Mouse (Mus musculus) forebrain, embryonic 10.5 days (tissue): ENCODE data around the gene Tmem44. TPM values are rescaled to one million over a fixed set of nuclear protein-coding genes. Genes with fewer than 3 reads are reported as not detected.

Experiments used
- DNase-seq: peaks from one replicate; pipeline ENCODE4 v3.0.0-alpha.2; 2017; ENCODE audit warnings: low spot score; ENCODE audit errors: extremely low spot score
- H3K27ac ChIP-seq: fragments of 300-500 bp; sonication (generic); 2 replicates; pipeline ENCODE4 v1.5.1; 2016; ENCODE audit warnings: mild to moderate bottlenecking
- H3K27me3 ChIP-seq: fragments of 300-500 bp; sonication (generic); 2 replicates; pipeline ENCODE4 v1.6.1; 2016; ENCODE audit warnings: mild to moderate bottlenecking; ENCODE audit not compliant: poor library complexity, severe bottlenecking
- H3K36me3 ChIP-seq: fragments of 300-500 bp; sonication (generic); replicated peaks from 2 replicates; pipeline ENCODE4 v1.6.1; 2016; ENCODE audit warnings: mild to moderate bottlenecking, moderate library complexity
- H3K4me1 ChIP-seq: fragments of 300-500 bp; sonication (generic); 2 replicates; pipeline ENCODE4 v1.6.1; 2016
- H3K4me3 ChIP-seq: fragments of 300-500 bp; sonication (generic); 2 replicates; pipeline ENCODE4 v1.5.1; 2016; ENCODE audit warnings: mild to moderate bottlenecking, moderate library complexity
- H3K9me3 ChIP-seq: fragments of 300-500 bp; sonication (generic); 2 replicates; pipeline ENCODE4 v1.6.1; 2016; ENCODE audit warnings: mild to moderate bottlenecking, moderate library complexity
- WGBS: fragments of 180-500 bp; shearing (Covaris S2); methylation state at CpG from one replicate; pipeline ENCODE4 v1.1.7; 2016; 5-methylcytosine and 5-hydroxymethylcytosine counted together
- polyA plus RNA-seq: library from polyadenylated mRNA; unstranded; fragments of >200 nt; fragmentation: Nextera tagmentation; extraction: Ambion mirVana; gene quantifications from 2 replicates; pipeline ENCODE4 v1.2.1, GENCODE M21; 2016

Gene Tmem44
- polyA plus RNA-seq = 18.8 and 19.9 TPM in 2 replicates

DNA sequence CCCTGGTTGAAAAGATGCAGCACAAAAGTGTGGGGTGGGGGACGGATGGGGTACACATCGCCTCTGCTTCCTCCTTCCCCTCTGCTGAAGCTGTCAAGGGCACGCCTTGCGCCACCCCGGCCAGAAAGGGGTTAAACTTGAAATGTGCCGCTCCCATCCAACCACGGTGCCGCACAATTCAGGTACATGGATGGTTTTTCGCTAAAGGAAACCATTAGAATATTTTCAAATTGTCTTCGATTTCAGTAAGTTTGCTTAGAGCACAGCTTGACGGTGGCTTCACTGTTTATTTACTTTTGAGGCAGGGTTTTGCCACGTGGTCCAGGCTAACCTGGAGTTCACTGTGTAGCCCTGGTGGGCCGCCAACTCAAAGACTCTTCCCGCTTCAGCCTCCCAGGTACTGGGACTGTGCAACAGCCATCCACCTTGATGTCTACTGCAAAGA is at the start of gene Tmem44:
TSS of gene Tmem44 (minus strand) at position 95 of the 445 bp plus-strand sequence.
- peaks cover 30% of the 10 kb centered on the region for H3K4me1 ChIP-seq
- peaks cover 24% of the 10 kb centered on the region for H3K27me3 ChIP-seq
- peaks cover 24% of the 10 kb centered on the region for H3K36me3 ChIP-seq
- H3K9me3 ChIP-seq = peaks cover 20% of the 10 kb centered on the region; the same call in 1 of the 2 replicates
- peak within 1 kb of the TSS; percentile 94 for H3K27ac ChIP-seq
- no peak for DNase-seq
- WGBS = 10% methylated on average over 13 of the region's 14 CpGs
- peak within 1 kb of the TSS; percentile 78 for H3K4me3 ChIP-seq

DNA sequence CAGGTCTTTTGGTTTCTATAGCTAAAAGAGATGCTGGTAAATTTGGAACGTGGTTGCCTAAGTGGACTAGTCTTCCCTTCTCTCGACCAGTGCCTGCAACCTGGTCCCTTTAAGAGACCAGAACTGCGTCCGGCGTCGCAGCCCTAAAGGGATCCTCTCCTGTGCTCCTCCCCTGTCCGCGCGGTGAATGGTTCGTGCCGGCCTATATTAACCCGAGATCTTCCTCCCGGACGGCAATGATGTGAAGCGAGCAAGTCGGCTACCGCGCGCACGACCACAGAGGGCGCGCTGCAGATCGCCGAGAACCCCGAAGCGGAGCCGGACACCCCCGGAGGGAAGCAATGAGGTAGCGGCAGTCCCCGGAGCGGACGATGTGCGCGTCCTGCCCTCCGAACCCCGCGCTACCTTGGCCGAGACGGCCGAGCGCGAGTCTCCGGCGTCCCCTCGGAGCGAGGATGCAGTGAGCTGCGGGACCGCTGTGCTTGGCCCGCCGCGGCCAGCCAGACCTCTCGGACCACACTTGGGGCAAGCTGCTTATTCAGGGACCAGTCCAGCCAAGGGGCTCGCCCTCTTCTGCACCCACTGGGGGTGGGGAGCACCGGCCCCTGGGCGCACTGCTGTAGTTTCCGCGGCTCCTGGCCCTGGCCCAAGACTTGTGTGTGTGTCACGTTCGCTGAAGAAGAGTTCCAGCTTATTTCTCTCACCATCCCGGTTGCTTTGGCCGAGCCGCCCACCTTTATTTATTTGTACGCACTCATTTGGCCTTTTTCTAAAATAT is 49.0 kb upstream of the Tmem44 start, which contains the start of gene Fam43a:
TSS of gene Fam43a (plus strand) at position 233 of the 778 bp plus-strand sequence.
- H3K4me3 ChIP-seq = peak within 1 kb of the TSS; percentile 64
- H3K27me3 ChIP-seq = peaks cover 80% of the 10 kb centered on the region
- peaks cover 79% of the 10 kb centered on the region for H3K4me1 ChIP-seq
- under 1% methylated on average over 63 of the region's 63 CpGs for whole genome bisulfite sequencing
- no peaks in the 10 kb centered on the region for H3K36me3 ChIP-seq
- H3K27ac ChIP-seq = peak within 1 kb of the TSS; percentile 79
- H3K9me3 ChIP-seq = no peaks in the 10 kb centered on the region
- peak; percentile 89 for DNase-seq

DNA sequence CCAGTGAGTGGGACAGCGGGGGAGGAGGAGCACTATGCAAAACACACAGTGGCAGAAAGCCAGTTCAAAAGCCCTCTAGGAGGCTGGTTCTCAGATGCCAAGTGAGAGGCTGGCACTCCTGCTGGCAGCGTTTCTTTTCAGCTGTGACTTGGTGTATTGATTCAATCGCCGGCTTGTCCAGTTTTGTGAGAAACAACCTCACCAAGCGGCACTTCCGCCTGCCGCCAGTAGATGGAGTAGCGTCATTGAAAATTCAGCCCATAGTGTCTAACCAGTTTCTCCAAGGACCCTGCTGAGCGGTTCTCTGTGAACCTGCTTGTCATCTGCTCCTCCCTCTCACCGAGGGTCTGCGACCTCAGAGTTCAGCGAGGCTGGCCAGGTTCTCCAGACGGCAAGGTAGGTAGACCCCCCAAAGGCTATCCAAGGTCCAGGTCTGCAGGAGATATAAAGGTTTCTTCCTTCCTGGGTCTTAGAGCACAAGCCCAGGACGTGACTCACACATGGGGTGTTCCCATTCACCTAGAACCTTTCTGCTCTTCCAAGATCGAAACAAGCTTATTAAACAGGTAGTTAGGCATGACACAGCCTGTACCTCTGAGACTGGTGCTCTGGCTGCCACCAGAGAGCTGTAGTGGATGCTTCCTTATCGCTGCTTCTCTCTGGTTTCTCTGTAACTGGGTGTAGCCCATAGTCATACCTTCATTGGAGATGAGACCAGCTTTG is 46.5 kb upstream of the Tmem44 start:
- Histone ChIP-seq H3K4me1 (peaks cover 53% of the 10 kb centered on the region), H3K27ac (no peak overlapping the region), H3K4me3 (peak overlapping the region; percentile 31; the same call in 1 of the 2 replicates), H3K9me3 (no peaks in the 10 kb centered on the region), H3K27me3 (peaks cover 69% of the 10 kb centered on the region), H3K36me3 (no peaks in the 10 kb centered on the region)
- peak; percentile 87 for DNase-seq
- WGBS = 11% methylated on average over 16 of the region's 16 CpGs

DNA sequence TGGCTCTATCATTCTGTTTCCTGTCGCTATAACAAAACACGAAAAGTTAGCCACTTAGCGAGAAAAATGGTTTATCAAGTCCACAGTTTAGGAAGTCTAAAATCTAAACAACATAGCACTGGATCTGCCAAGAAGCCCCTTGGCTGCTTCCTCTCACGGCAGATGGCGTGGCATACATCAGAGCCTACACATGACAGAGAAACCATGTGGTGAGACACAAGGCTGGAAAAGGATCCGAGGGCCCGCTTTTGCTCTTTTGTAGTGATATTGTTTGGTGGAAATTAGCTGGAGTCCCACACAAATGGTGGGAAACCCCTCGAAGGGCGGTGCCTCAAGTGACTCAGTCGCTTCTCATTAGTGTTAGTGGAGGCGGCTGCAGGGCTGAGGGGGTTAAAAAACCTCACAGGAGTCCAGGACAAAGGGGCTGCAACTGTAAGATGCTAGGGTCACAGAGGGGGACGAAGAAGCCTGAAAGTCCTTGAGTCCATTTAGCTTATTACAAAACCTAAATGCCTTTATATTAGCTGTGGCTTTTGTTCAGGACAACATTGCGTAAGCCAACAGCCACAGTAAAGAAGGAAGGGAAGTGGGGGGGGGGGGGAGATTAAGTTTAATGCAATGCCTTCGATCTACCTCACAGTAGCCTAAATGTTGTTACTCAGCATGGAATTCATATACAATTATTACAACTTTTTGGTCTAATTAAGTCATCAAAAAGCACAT is 45.4 kb upstream of the Tmem44 start:
- no peak overlapping the region for H3K27ac ChIP-seq
- WGBS = 52% methylated on average over 14 of the region's 14 CpGs

DNA sequence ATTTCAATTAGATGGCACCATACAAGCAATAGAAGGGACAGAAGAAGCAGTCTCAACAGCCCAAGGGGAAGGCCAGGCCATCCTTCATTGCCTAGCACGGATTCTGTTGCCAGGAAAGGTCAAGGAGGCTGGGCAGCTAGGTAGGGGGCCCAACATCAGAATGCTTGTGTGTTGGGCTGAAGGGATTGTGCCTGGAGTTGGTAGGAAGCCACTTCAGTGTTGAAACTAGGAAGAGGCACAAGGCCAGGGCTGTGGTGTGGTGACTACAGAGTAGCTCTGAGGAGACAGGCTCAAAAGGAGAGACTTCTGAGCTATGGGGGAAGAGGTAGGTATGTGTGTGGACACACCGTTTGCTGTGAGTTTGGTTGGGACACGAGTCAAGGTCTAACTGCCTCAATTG is 44.7 kb upstream of the Tmem44 start:
- Histone ChIP-seq H3K27ac (no peak overlapping the region), H3K4me3 (no peak overlapping the region), H3K9me3 (no peaks in the 10 kb centered on the region), H3K27me3 (peaks cover 52% of the 10 kb centered on the region), H3K36me3 (no peaks in the 10 kb centered on the region), H3K4me1 (peaks cover 36% of the 10 kb centered on the region)
- WGBS = 59% methylated on average over 3 of the region's 3 CpGs
- no peak for DNase-seq

More for the DNA sequence above, 45.4 kb upstream of the Tmem44 start:
- no peak overlapping the region for H3K4me3 ChIP-seq
- no peaks in the 10 kb centered on the region for H3K36me3 ChIP-seq
- no peaks in the 10 kb centered on the region for H3K9me3 ChIP-seq
- H3K27me3 ChIP-seq = peaks cover 58% of the 10 kb centered on the region
- DNase-seq = peak; percentile 20
- H3K4me1 ChIP-seq = peaks cover 42% of the 10 kb centered on the region

DNA sequence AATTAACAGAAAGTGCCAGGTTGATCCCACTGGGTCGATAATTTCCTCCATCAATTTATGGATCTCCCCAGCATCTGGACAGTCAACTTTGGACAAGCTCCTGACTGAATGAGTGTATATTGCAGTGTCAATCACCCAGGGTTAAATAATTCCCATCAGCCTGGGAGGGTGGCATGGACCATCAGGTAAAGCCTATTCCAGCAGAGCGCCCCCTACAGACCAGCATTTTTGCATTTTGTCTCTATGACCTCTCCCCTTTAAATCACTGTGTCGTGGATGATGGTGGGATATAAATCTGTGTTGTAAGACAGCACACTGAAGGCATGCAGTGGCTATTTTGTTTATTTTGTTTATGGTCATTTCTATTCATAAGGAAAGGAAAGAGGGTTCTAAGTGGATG is 41.3 kb upstream of the Tmem44 start:
- DNase-seq = no peak
- Histone ChIP-seq H3K36me3 (no peaks in the 10 kb centered on the region), H3K27ac (no peak overlapping the region), H3K4me1 (peaks cover 21% of the 10 kb centered on the region), H3K9me3 (no peaks in the 10 kb centered on the region), H3K4me3 (no peak overlapping the region), H3K27me3 (peaks cover 25% of the 10 kb centered on the region)
- WGBS = 54% methylated on average over 3 of the region's 3 CpGs

DNA sequence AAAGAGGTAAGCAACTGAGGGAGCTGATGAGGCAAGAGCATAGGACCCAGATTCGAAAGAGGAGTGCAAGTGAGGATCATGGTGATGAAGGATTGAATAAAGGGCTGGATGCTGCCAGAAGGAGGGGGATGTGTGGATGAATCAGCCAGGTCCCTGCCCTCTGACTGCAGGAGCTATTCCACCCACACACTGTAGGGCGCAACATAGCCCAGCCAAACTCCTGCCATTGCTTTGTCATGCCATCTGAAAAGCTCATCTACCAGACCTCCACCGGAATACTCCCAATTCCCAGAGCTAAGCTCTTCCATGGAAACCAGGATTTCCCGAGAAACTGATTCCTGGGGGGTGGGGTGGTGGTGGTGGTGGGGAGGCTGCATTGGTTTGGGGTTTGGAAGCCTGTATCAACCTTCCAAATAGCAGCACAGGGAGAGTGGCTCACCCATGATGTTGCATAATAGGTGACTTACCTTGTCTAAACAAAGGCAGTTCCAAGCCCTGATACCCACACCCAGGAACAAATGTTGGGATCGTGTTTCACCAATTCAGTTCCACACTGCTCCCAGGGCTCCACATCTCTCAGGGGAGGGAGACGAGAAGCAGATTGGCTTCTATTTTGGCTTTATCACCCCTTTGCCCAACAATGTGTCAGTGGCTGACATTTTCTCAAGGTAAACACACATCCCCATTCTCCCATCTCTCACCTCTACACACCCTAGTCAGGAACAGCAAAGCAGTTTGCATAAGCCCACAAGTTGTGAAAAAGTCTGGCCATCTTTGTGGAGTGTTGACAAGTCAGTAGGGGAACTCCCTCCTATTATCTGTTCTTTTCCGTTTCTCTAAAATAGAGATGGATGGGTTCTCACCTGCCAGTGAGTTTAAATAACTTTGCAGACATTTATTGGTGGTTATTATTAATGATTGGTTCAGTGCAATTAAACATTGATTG is 39.9 kb upstream of the Tmem44 start:
- peaks cover 2% of the 10 kb centered on the region for H3K36me3 ChIP-seq
- 48% methylated on average over 7 of the region's 7 CpGs for WGBS

DNA sequence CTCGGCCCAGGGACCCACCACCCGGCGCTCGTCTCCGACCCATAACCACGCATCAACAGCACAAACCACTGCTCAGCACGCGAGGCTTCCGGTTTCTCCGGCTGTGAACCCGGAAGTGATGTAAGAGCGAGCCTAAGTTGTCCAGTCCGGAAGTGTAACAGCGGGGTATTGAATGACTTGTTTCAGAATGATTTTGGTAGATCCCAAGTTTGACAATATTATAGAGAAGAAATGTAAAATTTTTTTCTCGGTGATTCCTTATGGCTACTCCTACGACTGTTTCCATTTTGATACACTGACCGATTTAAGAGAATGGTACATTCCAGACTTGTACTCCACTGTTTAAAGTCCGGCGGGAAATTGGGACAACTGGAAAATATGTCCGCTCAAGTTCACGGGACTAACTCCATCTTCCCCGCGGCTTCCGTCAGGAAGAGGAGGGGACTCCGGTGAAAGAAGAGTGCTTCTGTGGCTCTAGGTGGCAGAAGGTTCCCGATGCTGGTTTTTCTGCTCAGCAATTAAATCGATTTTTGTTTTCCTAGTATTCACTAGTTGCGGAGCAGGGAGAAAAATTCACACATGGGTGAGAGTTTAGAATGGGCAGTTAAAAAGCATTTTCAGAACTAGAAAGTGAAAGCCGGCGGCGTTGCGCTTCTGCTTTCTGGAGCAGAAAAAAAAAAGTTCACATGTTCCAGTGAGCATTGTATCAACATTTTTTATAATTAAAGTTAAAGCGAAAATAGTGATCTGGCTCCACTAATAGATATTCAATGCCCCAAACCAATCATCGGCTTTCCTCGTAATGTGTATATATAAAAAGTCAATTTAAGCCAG is 37.1 kb upstream of the Tmem44 start, which contains the start of gene Lsg1:
TSS of gene Lsg1 (minus strand) at position 99 of the 834 bp plus-strand sequence.
- Histone ChIP-seq H3K36me3 (peaks cover 30% of the 10 kb centered on the region), H3K27ac (peak within 1 kb of the TSS; percentile 95), H3K4me3 (peak within 1 kb of the TSS; percentile 85), H3K27me3 (no peaks in the 10 kb centered on the region), H3K9me3 (no peaks in the 10 kb centered on the region), H3K4me1 (peaks cover 15% of the 10 kb centered on the region)
- WGBS = 5% methylated on average over 35 of the region's 35 CpGs
- peak; percentile 88 for DNase-seq

More for the DNA sequence above, 39.9 kb upstream of the Tmem44 start:
- H3K4me1 ChIP-seq = peaks cover 17% of the 10 kb centered on the region
- peaks cover 11% of the 10 kb centered on the region for H3K27me3 ChIP-seq
- H3K27ac ChIP-seq = no peak overlapping the region
- H3K4me3 ChIP-seq = no peak overlapping the region
- DNase-seq = no peak
- H3K9me3 ChIP-seq = no peaks in the 10 kb centered on the region

DNA sequence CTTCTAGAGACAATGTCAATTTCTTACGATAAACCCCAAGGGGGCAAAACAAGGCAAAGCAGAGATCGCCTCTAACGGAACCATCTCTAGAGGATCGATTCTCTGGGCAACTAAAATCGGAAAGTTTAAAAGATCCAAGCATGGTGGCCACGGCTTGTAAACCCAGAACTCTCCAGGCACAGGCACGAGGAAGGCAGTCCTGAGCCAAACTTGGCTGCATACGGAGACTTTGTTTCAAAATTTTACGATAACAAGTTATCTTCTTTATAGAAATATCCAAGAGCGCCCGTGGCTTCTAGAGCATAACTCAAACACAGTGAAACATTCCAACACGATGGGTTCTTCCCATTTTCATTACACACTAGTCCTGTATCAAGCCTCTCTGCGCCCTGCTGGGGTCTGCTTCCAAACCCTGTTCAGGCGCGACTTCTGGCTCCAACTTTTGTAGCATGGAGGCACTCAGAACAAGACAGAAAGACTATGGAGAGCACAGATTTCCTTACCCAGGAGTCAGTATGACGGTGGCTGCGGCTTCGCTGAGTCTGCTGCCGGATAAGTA is 36.4 kb upstream of the Tmem44 start:
- WGBS = 4% methylated on average over 19 of the region's 19 CpGs
- DNase-seq = no peak
- Histone ChIP-seq H3K36me3 (peaks cover 37% of the 10 kb centered on the region), H3K9me3 (no peaks in the 10 kb centered on the region), H3K4me1 (peaks cover 15% of the 10 kb centered on the region), H3K4me3 (peak overlapping the region; percentile 85), H3K27me3 (no peaks in the 10 kb centered on the region), H3K27ac (peak overlapping the region; percentile 95)

DNA sequence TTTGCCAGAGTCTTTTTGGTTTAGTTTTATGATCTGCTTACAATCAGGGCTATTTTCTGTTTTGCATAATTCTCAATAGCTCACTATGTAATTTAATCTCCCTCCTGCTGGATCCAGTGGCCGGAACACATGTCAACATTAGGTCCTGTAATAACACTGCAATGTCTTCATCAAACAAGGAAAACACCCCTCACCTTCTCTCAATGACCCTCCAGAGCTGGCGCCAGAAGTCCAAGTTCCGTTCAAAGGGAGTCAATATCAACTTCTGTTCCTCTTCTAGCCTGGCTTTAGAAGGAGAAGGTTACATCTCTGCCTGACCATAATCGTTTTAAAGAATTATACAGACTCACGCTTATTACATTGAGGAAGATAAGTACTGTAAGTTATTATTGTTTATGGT is 30.1 kb upstream of the Tmem44 start:
- Histone ChIP-seq H3K4me3 (no peak overlapping the region), H3K27me3 (no peaks in the 10 kb centered on the region), H3K4me1 (no peaks in the 10 kb centered on the region), H3K9me3 (no peaks in the 10 kb centered on the region), H3K36me3 (peaks cover 100% of the 10 kb centered on the region), H3K27ac (no peak overlapping the region)
- 92% methylated on average over 5 of the region's 5 CpGs for WGBS
- no peak for DNase-seq

DNA sequence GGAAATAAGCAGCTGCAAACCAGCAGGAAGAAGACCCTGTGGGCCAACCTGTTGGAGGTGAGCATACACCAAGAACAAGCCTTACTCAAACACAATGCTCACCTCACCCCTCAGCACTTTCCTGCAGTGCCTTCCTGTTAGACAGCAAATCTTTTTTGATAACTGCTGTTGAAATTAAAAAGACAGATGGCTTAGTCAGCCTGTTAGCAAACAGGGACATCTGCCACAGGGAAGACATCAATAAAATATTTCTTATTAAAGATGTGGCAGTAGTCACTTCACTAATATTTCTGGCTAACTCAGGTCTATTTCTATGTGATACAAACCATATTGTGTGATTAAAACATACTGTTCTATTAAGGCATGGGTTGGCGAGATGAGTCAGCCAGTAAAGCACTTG is 25.8 kb upstream of the Tmem44 start:
- WGBS = 88% methylated on average over 1 of the region's 1 CpGs
- H3K4me3 ChIP-seq = no peak overlapping the region
- H3K27ac ChIP-seq = no peak overlapping the region
- H3K9me3 ChIP-seq = no peaks in the 10 kb centered on the region
- no peaks in the 10 kb centered on the region for H3K27me3 ChIP-seq
- H3K4me1 ChIP-seq = no peaks in the 10 kb centered on the region
- no peak for DNase-seq
- peaks cover 100% of the 10 kb centered on the region for H3K36me3 ChIP-seq
